Mouse (Mus musculus) kidney, adult 2 months (tissue): ENCODE measurements at regions not wholly inside any gene's neighbourhood (a gene's known extent, or its start where the extent isn't known, plus 50 kb on each side); places are given as distances from the start of the nearest gene placed in this dataset.

ENCODE experiments used
- CTCF ChIP-seq: fragments of 200-500 bp; conservative IDR thresholded peaks from 2 replicates; pipeline ENCODE4 v1.5.1; 2011; ENCODE audit warnings: low read depth, mild to moderate bottlenecking, control low read depth, low read length, moderate library complexity, mixed read lengths; ENCODE audit not compliant: insufficient read depth, insufficient read length
- POLR2A ChIP-seq: fragments of 200-500 bp; IDR thresholded peaks from one replicate; pipeline ENCODE4 v1.6.1; 2011; ENCODE audit warnings: low read depth, low read length, control low read depth

GRCm38 (mm10) chr15:62484350-62484749, 1360.6 kb downstream of the Gsdmc2 start:
- no peak for TF ChIP-seq CTCF
- TF ChIP-seq POLR2A = no peak
